Mouse (Mus musculus) neural tube, embryonic 12.5 days (tissue): ENCODE measurements around the gene Grb2. TPM values are rescaled to one million over a fixed set of nuclear protein-coding genes. Genes with fewer than 3 reads are reported as not detected.

Experiments used
- ATAC-seq: fragments of 200-750 bp; cut with Nextera tagmentation; 2 replicates; pipeline ENCODE4 v1.8.0; 2017; ENCODE audit warnings: low read depth, mild to moderate bottlenecking, moderate TSS enrichment, moderate library complexity; ENCODE audit not compliant: low FRiP score
- H3K27ac ChIP-seq: fragments of 300-500 bp; sonication (generic); 2 replicates; pipeline ENCODE4 v1.5.1; 2016
- H3K27me3 ChIP-seq: fragments of 300-500 bp; sonication (generic); replicated peaks from 2 replicates; pipeline ENCODE4 v1.6.1; 2016; ENCODE audit warnings: mild to moderate bottlenecking
- H3K36me3 ChIP-seq: fragments of 300-500 bp; sonication (generic); 2 replicates; pipeline ENCODE4 v1.6.1; 2016; ENCODE audit warnings: mild to moderate bottlenecking
- H3K4me1 ChIP-seq: fragments of 300-500 bp; sonication (generic); 2 replicates; pipeline ENCODE4 v1.6.1; 2016
- H3K4me2 ChIP-seq: fragments of 300-500 bp; sonication (generic); replicated peaks from 2 replicates; pipeline ENCODE4 v1.6.1; 2016; ENCODE audit warnings: mild to moderate bottlenecking
- H3K4me3 ChIP-seq: fragments of 300-500 bp; sonication (generic); 2 replicates; pipeline ENCODE4 v1.5.1; 2016
- H3K9ac ChIP-seq: fragments of 300-500 bp; sonication (generic); 2 replicates; pipeline ENCODE4 v1.6.1; 2016; ENCODE audit warnings: mild to moderate bottlenecking
- H3K9me3 ChIP-seq: fragments of 300-500 bp; sonication (generic); 2 replicates; pipeline ENCODE4 v1.6.1; 2016; ENCODE audit warnings: mild to moderate bottlenecking
- WGBS: fragments of 180-500 bp; shearing (Covaris S2); methylation state at CpG from one replicate; pipeline ENCODE4 v1.1.7; 2016; 5-methylcytosine and 5-hydroxymethylcytosine counted together
- polyA plus RNA-seq: library from polyadenylated mRNA; unstranded; fragments of >200 nt; fragmentation: Nextera tagmentation; extraction: Ambion mirVana; gene quantifications from 2 replicates; pipeline ENCODE4 v1.2.1, GENCODE M21; 2016

The Grb2 gene
- polyA plus RNA-seq, 1 experiment from 2014 or later, result 186 TPM

- WGBS, result 81% methylated on average over 4 of the region's 4 CpGs
These were observed 68.9 kb downstream of the Grb2 start for GRCm38 (mm10) chr11:115639540-115639939.

DNA sequence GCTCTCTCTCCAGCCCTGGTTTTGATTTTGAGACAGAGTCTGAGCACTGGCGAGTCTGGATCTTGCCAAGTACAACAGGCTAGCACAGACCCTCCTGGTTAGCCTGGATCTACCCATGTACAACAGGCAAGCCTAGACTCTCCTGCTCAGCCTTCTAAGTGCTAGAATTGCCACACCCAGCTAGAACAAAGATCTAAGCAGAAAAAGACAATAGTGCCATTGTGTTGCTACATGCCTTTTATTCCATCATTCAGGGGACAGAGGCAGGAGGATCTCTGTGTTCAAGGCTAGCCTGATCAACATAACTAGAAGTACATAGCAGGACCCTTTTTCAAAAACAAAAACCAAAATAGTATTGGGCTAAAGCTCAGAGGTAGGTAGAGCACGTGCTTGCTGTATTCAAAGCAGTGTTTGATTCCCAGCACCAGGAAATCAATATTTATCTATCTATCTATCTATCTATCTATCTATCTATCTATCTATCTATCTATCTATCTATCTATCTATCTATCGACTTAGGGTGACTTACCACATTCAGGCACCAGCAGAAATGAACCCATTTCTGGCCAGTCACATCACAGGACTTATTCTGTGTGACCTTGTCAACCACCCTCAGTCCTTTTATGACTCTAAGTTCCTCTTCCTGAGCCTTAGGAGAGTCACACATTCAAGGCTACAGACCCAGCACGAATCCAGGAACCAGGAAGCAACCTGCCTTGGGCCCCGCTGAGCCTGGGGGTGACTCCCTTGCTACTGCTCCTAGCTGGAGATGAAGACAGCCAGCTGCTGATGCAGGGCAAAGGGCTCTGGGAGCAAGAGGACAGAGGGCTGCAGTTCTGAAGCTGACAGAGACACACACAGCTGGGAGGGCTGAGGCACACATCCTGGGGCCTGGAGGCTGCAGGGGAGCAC, 69.6 kb downstream of the Grb2 start:
- no peak overlapping the region for H3K27ac ChIP-seq
- peaks cover 11% of the 10 kb centered on the region for H3K36me3 ChIP-seq
- no peak for ATAC-seq
- H3K9me3 ChIP-seq, result no peaks in the 10 kb centered on the region
- H3K4me2 ChIP-seq, result no peak overlapping the region
- no peaks in the 10 kb centered on the region for H3K4me1 ChIP-seq
- 83% methylated on average over 5 of the region's 5 CpGs for WGBS
- no peaks in the 10 kb centered on the region for H3K27me3 ChIP-seq
- no peak overlapping the region for H3K4me3 ChIP-seq
- no peak overlapping the region for H3K9ac ChIP-seq

More at GRCm38 (mm10) chr11:115639540-115639939, 68.9 kb downstream of the Grb2 start:
- Histone ChIP-seq H3K9ac (no peak overlapping the region), H3K4me2 (no peak overlapping the region), H3K27me3 (no peaks in the 10 kb centered on the region), H3K9me3 (no peaks in the 10 kb centered on the region), H3K4me1 (no peaks in the 10 kb centered on the region), H3K27ac (no peak overlapping the region), H3K4me3 (no peak overlapping the region), H3K36me3 (peaks cover 17% of the 10 kb centered on the region)
- ATAC-seq, result no peak

DNA sequence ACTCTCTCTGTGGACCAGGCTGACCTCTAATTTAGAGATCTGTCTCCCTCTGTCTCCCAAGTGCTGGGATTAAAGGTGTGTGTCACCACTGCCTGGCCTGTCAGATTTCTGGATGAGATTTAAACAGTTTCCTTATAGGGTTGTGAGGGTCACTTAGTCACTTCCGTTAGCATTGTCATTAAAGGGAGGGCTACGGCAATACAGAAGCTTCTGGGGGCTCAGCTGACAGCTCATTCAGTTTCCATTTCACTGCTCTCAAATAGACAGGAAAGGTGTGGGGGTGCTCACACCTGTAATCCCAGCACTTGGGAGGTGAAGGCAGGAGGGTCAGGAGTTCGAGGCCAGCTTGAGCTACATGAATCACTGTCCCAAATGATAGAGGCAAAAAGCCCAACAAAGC, 71.4 kb downstream of the Grb2 start:
- no peak overlapping the region for H3K27ac ChIP-seq
- H3K9ac ChIP-seq, result no peak overlapping the region
- no peaks in the 10 kb centered on the region for H3K27me3 ChIP-seq
- no peaks in the 10 kb centered on the region for H3K4me1 ChIP-seq
- no peak overlapping the region for H3K4me3 ChIP-seq
- H3K36me3 ChIP-seq, result no peaks in the 10 kb centered on the region
- 80% methylated on average over 3 of the region's 3 CpGs for WGBS
- no peaks in the 10 kb centered on the region for H3K9me3 ChIP-seq
- no peak overlapping the region for H3K4me2 ChIP-seq
- no peak for ATAC-seq

DNA sequence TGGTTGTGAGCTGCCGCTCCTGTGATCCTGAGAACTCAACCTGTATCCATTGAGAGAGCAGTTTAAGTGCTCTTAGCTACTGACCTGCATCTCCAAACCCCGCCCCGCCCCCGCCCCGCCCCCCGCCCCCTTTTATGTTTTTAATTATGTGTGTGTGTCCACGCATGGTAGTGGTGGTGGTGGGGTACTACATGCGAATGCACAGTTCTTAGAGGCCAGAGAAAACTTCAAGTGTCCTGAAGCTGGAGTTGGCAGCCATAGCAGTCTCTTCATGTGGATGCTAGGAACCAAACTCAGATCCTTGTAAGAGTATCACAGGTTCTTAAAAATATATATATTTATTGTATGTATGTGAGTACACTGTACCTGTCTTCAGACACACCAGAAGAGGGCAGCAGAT, 72.9 kb downstream of the Grb2 start:
- Histone ChIP-seq H3K36me3 (no peaks in the 10 kb centered on the region), H3K4me1 (no peaks in the 10 kb centered on the region), H3K9me3 (no peaks in the 10 kb centered on the region), H3K9ac (no peak overlapping the region), H3K27me3 (no peaks in the 10 kb centered on the region), H3K4me2 (no peak overlapping the region), H3K4me3 (no peak overlapping the region), H3K27ac (no peak overlapping the region)
- WGBS, result 67% methylated on average over 8 of the region's 8 CpGs
- ATAC-seq, result no peak

DNA sequence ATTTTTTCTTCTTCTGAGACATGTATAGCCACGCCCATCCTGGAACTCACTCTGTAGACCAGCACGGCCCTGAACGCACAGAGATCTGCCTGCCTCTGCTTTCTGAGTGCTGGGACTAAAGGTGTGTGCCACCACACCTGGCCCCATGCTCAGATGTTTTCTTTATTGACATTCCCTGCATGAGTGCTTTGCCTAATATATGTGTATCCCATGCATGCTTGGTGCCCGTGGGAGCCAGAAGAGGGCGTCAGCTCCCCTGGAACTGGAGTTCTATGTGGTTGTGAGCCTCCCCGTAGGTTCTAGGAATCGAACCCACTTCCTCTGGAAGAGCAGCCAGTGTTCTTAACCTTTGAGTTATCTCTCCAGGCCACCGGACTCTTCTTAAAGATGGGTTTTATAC, 73.4 kb downstream of the Grb2 start:
- no peaks in the 10 kb centered on the region for H3K9me3 ChIP-seq
- no peaks in the 10 kb centered on the region for H3K27me3 ChIP-seq
- H3K9ac ChIP-seq, result no peak overlapping the region
- no peaks in the 10 kb centered on the region for H3K36me3 ChIP-seq
- no peaks in the 10 kb centered on the region for H3K4me1 ChIP-seq
- H3K4me2 ChIP-seq, result no peak overlapping the region
- H3K27ac ChIP-seq, result no peak overlapping the region
- 86% methylated on average over 8 of the region's 8 CpGs for WGBS
- ATAC-seq, result no peak
- no peak overlapping the region for H3K4me3 ChIP-seq

- H3K36me3 ChIP-seq, result no peaks in the 10 kb centered on the region
- no peak overlapping the region for H3K27ac ChIP-seq
- WGBS, result 70% methylated on average over 4 of the region's 4 CpGs
- no peaks in the 10 kb centered on the region for H3K4me1 ChIP-seq
- H3K4me2 ChIP-seq, result no peak overlapping the region
- ATAC-seq, result no peak
- no peaks in the 10 kb centered on the region for H3K27me3 ChIP-seq
- H3K9me3 ChIP-seq, result no peaks in the 10 kb centered on the region
- H3K9ac ChIP-seq, result no peak overlapping the region
- no peak overlapping the region for H3K4me3 ChIP-seq
These were observed 74.3 kb downstream of the Grb2 start for GRCm38 (mm10) chr11:115634109-115634508.

DNA sequence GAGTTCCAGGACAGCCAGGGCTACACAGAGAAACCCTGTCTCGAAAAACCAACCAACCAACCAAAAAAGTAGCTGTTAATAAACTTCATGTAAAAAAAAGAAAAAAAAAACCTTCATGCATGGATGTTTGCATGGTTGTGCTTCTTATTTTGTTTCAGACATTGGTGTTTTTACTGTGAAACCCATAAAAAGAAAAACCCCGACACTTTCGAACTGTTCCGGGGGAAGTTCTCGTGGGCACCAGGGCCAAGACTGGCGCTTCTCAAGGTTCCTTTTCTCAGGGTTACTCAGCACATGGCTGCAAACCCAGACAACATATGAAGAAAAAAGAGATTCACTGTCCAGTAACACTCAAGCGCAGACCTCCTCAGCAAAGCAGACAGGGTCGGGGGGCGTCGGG, 75.5 kb downstream of the Grb2 start:
- peaks cover 3% of the 10 kb centered on the region; the same call in 1 of the 2 replicates for H3K4me1 ChIP-seq
- no peak overlapping the region for H3K9ac ChIP-seq
- H3K36me3 ChIP-seq, result no peaks in the 10 kb centered on the region
- H3K4me2 ChIP-seq, result no peak overlapping the region
- H3K27me3 ChIP-seq, result no peaks in the 10 kb centered on the region
- WGBS, result 86% methylated on average over 10 of the region's 10 CpGs
- no peak overlapping the region for H3K27ac ChIP-seq
- no peak for ATAC-seq
- H3K4me3 ChIP-seq, result no peak overlapping the region
- H3K9me3 ChIP-seq, result no peaks in the 10 kb centered on the region

GRCm38 (mm10) chr11:115632247-115632646, 76.2 kb downstream of the Grb2 start:
- no peaks in the 10 kb centered on the region for H3K27me3 ChIP-seq
- 79% methylated on average over 7 of the region's 7 CpGs for WGBS
- H3K4me2 ChIP-seq, result no peak overlapping the region
- no peaks in the 10 kb centered on the region for H3K9me3 ChIP-seq
- no peaks in the 10 kb centered on the region for H3K36me3 ChIP-seq
- no peak for ATAC-seq
- H3K9ac ChIP-seq, result no peak overlapping the region
- peaks cover 7% of the 10 kb centered on the region; the same call in 1 of the 2 replicates for H3K4me1 ChIP-seq
- H3K4me3 ChIP-seq, result no peak overlapping the region
- H3K27ac ChIP-seq, result no peak overlapping the region

- 25% methylated on average over 3 of the region's 3 CpGs for WGBS
- Histone ChIP-seq H3K9me3 (no peaks in the 10 kb centered on the region), H3K36me3 (no peaks in the 10 kb centered on the region), H3K27me3 (no peaks in the 10 kb centered on the region), H3K27ac (no peak overlapping the region), H3K4me1 (peaks cover 11% of the 10 kb centered on the region; the same call in 1 of the 2 replicates), H3K4me2 (no peak overlapping the region), H3K4me3 (no peak overlapping the region), H3K9ac (no peak overlapping the region)
- ATAC-seq, result no peak
These were observed 76.9 kb downstream of the Grb2 start for GRCm38 (mm10) chr11:115631505-115631890.

- H3K27ac ChIP-seq, result no peak overlapping the region
- 53% methylated on average over 16 of the region's 16 CpGs for WGBS
- no peak overlapping the region for H3K9ac ChIP-seq
- no peak for ATAC-seq
- peaks cover 11% of the 10 kb centered on the region; the same call in 1 of the 2 replicates for H3K4me1 ChIP-seq
- H3K36me3 ChIP-seq, result no peaks in the 10 kb centered on the region
- H3K4me2 ChIP-seq, result no peak overlapping the region
- H3K4me3 ChIP-seq, result no peak overlapping the region
- no peaks in the 10 kb centered on the region for H3K27me3 ChIP-seq
- no peaks in the 10 kb centered on the region for H3K9me3 ChIP-seq
These were observed 77.6 kb downstream of the Grb2 start for GRCm38 (mm10) chr11:115630532-115631504.

GRCm38 (mm10) chr11:115629734-115630531, 78.5 kb downstream of the Grb2 start:
- Histone ChIP-seq H3K27me3 (no peaks in the 10 kb centered on the region), H3K4me3 (no peak overlapping the region), H3K9ac (no peak overlapping the region), H3K4me1 (peaks cover 11% of the 10 kb centered on the region; the same call in 1 of the 2 replicates), H3K27ac (no peak overlapping the region), H3K36me3 (no peaks in the 10 kb centered on the region), H3K4me2 (no peak overlapping the region), H3K9me3 (no peaks in the 10 kb centered on the region)
- whole genome bisulfite sequencing, result 89% methylated on average over 13 of the region's 13 CpGs
- no peak for ATAC-seq
